Mouse (Mus musculus) testis, adult 2 months (tissue): ENCODE measurements around the gene Cenpn. TPM values are rescaled to one million over a fixed set of nuclear protein-coding genes. Genes with fewer than 3 reads are reported as not detected.
A peak's percentile ranks its signal among the peaks of the same experiment; 100 is the strongest.

ENCODE experiments used
- H3K27ac ChIP-seq: fragments of 200-500 bp; 2 replicates; pipeline ENCODE4 v1.5.1; 2012; ENCODE audit warnings: low read depth, low read length; ENCODE audit not compliant: control insufficient read depth, insufficient read depth
- H3K27me3 ChIP-seq: fragments of 200-500 bp; 2 replicates; pipeline ENCODE4 v1.6.1; 2012; ENCODE audit warnings: mild to moderate bottlenecking, low read length, moderate library complexity; ENCODE audit not compliant: control insufficient read depth, insufficient read depth
- H3K36me3 ChIP-seq: fragments of 200-500 bp; 2 replicates; pipeline ENCODE4 v1.6.1; 2012; ENCODE audit warnings: mild to moderate bottlenecking, low read length; ENCODE audit not compliant: control insufficient read depth, insufficient read depth
- H3K4me1 ChIP-seq: fragments of 200-500 bp; 2 replicates; pipeline ENCODE4 v1.6.1; 2012; ENCODE audit warnings: low read length; ENCODE audit not compliant: control insufficient read depth, insufficient read depth
- H3K4me3 ChIP-seq: fragments of 200-500 bp; 2 replicates; pipeline ENCODE4 v1.5.1; 2012; ENCODE audit warnings: low read depth, mild to moderate bottlenecking, low read length, moderate library complexity, mixed read lengths; ENCODE audit not compliant: control insufficient read depth
- CTCF ChIP-seq: fragments of 200-500 bp; IDR thresholded peaks from 2 replicates; pipeline ENCODE4 v1.5.1; 2012; ENCODE audit warnings: low read depth, mild to moderate bottlenecking, inconsistent platforms, low read length, moderate library complexity; ENCODE audit not compliant: control insufficient read depth, insufficient read depth, insufficient replicate concordance
- POLR2A ChIP-seq: fragments of 200-500 bp; IDR thresholded peaks from 2 replicates; pipeline ENCODE4 v1.6.1; 2012; ENCODE audit warnings: low read depth, mild to moderate bottlenecking, inconsistent platforms, low read length, moderate library complexity; ENCODE audit not compliant: control insufficient read depth
- polyA plus RNA-seq: library from polyadenylated mRNA; depleted of rRNA; stranded (reverse); fragments of >200 nt; gene quantifications from 2 replicates; pipeline ENCODE4 v1.2.3, GENCODE M21; 2012

Cenpn gene
- polyA plus RNA-seq, 1 experiment = 141 TPM

GRCm38 (mm10) chr8:116891446-116891845, 30.1 kb upstream of the Cenpn start:
- no peaks in the 10 kb centered on the region for H3K36me3 ChIP-seq
- no peak for TF ChIP-seq CTCF
- TF ChIP-seq POLR2A = no peak
- H3K4me3 ChIP-seq = no peak overlapping the region
- H3K27ac ChIP-seq = no peak overlapping the region
- no peaks in the 10 kb centered on the region for H3K27me3 ChIP-seq
- no peaks in the 10 kb centered on the region for H3K4me1 ChIP-seq

GRCm38 (mm10) chr8:116892130-116892529, 29.4 kb upstream of the Cenpn start:
- no peaks in the 10 kb centered on the region for H3K36me3 ChIP-seq
- no peak for TF ChIP-seq POLR2A
- TF ChIP-seq CTCF = no peak
- H3K4me3 ChIP-seq = no peak overlapping the region
- no peaks in the 10 kb centered on the region for H3K4me1 ChIP-seq
- no peak overlapping the region for H3K27ac ChIP-seq
- no peaks in the 10 kb centered on the region for H3K27me3 ChIP-seq

DNA sequence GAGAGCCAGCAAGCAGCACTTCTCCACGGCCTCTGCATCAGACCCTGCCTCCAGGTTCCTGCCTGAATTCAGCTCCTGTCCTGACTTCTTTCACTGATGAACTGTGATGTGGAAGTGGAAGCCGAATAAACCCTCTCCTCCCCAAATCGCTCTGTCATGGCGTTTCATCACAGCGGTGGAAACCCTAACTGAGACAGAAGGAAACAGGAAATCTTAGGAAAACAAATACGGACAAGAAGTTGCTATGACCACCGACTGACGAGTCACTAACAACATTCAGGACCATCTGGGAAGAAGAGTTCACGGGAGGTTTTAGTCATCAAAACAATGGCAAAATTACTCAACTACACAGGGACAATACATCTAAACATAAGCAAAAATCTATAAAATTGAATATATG, 28.9 kb upstream of the Cenpn start:
- no peak overlapping the region for H3K27ac ChIP-seq
- no peaks in the 10 kb centered on the region for H3K4me1 ChIP-seq
- no peaks in the 10 kb centered on the region for H3K36me3 ChIP-seq
- no peak for TF ChIP-seq CTCF
- no peak for TF ChIP-seq POLR2A
- H3K27me3 ChIP-seq = no peaks in the 10 kb centered on the region
- H3K4me3 ChIP-seq = no peak overlapping the region

GRCm38 (mm10) chr8:116893938-116894337, 27.6 kb upstream of the Cenpn start:
- Histone ChIP-seq H3K4me1 (no peaks in the 10 kb centered on the region), H3K27me3 (no peaks in the 10 kb centered on the region), H3K27ac (no peak overlapping the region), H3K4me3 (peak overlapping the region; percentile 51), H3K36me3 (no peaks in the 10 kb centered on the region)
- TF ChIP-seq CTCF = no peak
- no peak for TF ChIP-seq POLR2A

DNA sequence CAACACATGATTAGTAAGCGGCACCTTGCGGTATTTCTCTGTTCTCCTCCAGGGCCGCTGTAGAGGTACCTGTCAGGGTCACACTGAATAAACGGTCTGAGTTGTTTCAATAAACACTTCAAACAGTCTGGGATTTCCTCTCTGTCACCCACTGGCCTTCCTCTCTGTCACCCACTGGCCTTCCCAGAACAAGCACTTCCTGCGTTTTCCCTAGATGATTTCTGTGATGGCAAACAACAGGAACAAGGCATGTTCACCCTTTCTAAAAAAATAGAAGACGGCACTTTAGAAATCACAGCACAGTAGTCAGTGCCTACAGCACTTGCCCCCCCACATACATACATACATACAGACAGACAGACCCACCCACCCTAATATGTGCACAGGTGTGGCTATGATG, 26.0 kb upstream of the Cenpn start:
- H3K4me1 ChIP-seq = no peaks in the 10 kb centered on the region
- TF ChIP-seq POLR2A (no peak), CTCF (no peak)
- no peak overlapping the region for H3K27ac ChIP-seq
- no peak overlapping the region for H3K4me3 ChIP-seq
- no peaks in the 10 kb centered on the region for H3K27me3 ChIP-seq
- no peaks in the 10 kb centered on the region for H3K36me3 ChIP-seq

DNA sequence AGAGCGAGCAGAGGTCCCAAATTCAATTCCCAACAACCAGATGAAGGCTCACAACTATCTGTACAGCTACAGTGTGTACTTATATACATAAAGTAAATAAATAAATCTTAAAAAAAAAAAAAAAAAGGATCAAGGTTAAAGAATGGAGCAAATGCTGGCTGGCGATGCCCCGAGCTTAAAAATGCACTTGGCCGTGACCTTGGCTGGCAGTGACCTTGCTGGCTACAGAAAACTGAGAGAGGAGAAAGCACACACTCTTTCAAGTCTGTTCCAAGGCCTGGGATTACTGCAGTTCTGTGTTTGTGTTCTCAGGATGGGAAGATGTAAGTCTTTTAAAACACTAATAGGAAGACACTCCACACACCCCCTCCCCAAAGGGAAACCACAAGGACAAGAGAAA, 16.8 kb upstream of the Cenpn start:
- peak overlapping the region; percentile 7; the same call in 1 of the 2 replicates for H3K27ac ChIP-seq
- H3K4me3 ChIP-seq = no peak overlapping the region
- no peaks in the 10 kb centered on the region for H3K27me3 ChIP-seq
- TF ChIP-seq CTCF (no peak), POLR2A (no peak)
- H3K4me1 ChIP-seq = no peaks in the 10 kb centered on the region
- no peaks in the 10 kb centered on the region; the same call in 1 of the 2 replicates for H3K36me3 ChIP-seq

DNA sequence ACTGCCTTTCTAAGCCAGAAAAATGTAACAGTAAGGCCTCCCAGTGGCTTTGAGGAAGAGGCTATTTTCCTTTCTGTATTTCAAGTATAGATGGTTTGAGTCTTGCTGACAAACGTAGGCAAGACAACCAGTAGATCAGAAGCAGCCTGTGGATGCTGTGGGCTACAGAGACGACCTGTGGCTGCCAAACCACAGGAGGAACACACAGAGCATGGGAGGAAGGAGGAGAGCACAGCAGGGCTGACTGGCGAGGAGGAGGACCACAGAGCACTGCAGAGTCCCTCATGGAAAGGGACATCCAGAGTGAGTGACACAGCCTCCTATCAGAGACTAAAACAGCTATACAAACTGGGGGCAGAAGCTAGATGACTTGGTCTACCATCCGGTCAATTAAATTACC, 16.3 kb upstream of the Cenpn start:
- TF ChIP-seq POLR2A (no peak), CTCF (no peak)
- Histone ChIP-seq H3K4me3 (no peak overlapping the region), H3K4me1 (no peaks in the 10 kb centered on the region), H3K27ac (no peak overlapping the region), H3K36me3 (no peaks in the 10 kb centered on the region; the same call in 1 of the 2 replicates), H3K27me3 (no peaks in the 10 kb centered on the region)

GRCm38 (mm10) chr8:116905836-116906235, 15.7 kb upstream of the Cenpn start:
- no peak overlapping the region for H3K27ac ChIP-seq
- no peak for TF ChIP-seq CTCF
- TF ChIP-seq POLR2A = no peak
- no peak overlapping the region for H3K4me3 ChIP-seq
- no peaks in the 10 kb centered on the region; the same call in 1 of the 2 replicates for H3K36me3 ChIP-seq
- no peaks in the 10 kb centered on the region for H3K27me3 ChIP-seq
- no peaks in the 10 kb centered on the region for H3K4me1 ChIP-seq
